Mouse (Mus musculus) liver, embryonic 16.5 days (tissue): ENCODE data around the gene Tox4. TPM values are rescaled to one million over a fixed set of nuclear protein-coding genes. Genes with fewer than 3 reads are reported as not detected.
"Not testable (repeated sequence)": the region's sequence is repeated elsewhere in the genome, so short reads cannot be mapped to it uniquely, and the experiment has no call there.

ENCODE experiments used
- ATAC-seq: fragments of 200-750 bp; cut with Nextera tagmentation; 2 replicates; pipeline ENCODE4 v1.8.0; 2017; ENCODE audit warnings: low read depth, mild to moderate bottlenecking, moderate number of reproducible peaks, moderate library complexity
- H3K27ac ChIP-seq: fragments of 300-500 bp; sonication (generic); 2 replicates; pipeline ENCODE4 v1.5.1; 2014; ENCODE audit warnings: mild to moderate bottlenecking, low read length
- H3K27me3 ChIP-seq: fragments of 300-500 bp; sonication (generic); 2 replicates; pipeline ENCODE4 v1.6.1; 2014; ENCODE audit warnings: low read depth, low read length, mixed read lengths; ENCODE audit not compliant: control insufficient read depth, insufficient read depth
- H3K36me3 ChIP-seq: fragments of 300-500 bp; sonication (generic); 2 replicates; pipeline ENCODE4 v1.6.1; 2014; ENCODE audit warnings: mild to moderate bottlenecking; ENCODE audit not compliant: control insufficient read depth, insufficient read depth
- H3K4me1 ChIP-seq: fragments of 300-500 bp; sonication (generic); 2 replicates; pipeline ENCODE4 v1.6.1; 2014; ENCODE audit warnings: low read depth, low read length, mixed read lengths; ENCODE audit not compliant: control insufficient read depth
- H3K4me2 ChIP-seq: fragments of 300-500 bp; sonication (generic); 2 replicates; pipeline ENCODE4 v1.6.1; 2014; ENCODE audit warnings: low read depth, low read length, mixed read lengths
- H3K4me3 ChIP-seq: fragments of 300-500 bp; sonication (generic); 2 replicates; pipeline ENCODE4 v1.5.1; 2014; ENCODE audit warnings: low read depth, mild to moderate bottlenecking, low read length
- H3K9ac ChIP-seq: fragments of 300-500 bp; sonication (generic); 2 replicates; pipeline ENCODE4 v1.6.1; 2014; ENCODE audit warnings: low read depth, low read length
- H3K9me3 ChIP-seq: fragments of 300-500 bp; sonication (generic); replicated peaks from 2 replicates; pipeline ENCODE4 v1.6.1; 2016; ENCODE audit warnings: low read length; ENCODE audit not compliant: control insufficient read depth
- WGBS: fragments of 180-500 bp; shearing (Covaris S2); extraction: QIAGEN DNeasy Blood & Tissue Kit; methylation state at CpG from one replicate; pipeline ENCODE4 v1.1.7; 2014; ENCODE audit not compliant: insufficient replicate concordance; 5-methylcytosine and 5-hydroxymethylcytosine counted together
- polyA plus RNA-seq: library from polyadenylated mRNA; unstranded; fragments of >200 nt; fragmentation: Nextera tagmentation; extraction: Ambion mirVana; gene quantifications from 2 replicates; pipeline ENCODE4 v1.2.1, GENCODE M21; 2015

The Tox4 gene
- polyA plus RNA-seq, 1 experiment from 2014 or later: 16.8 TPM

- Histone ChIP-seq H3K27ac (peak within 1 kb of the TSS; percentile 92), H3K27me3 (no peaks in the 10 kb centered on the region), H3K9ac (peak within 1 kb of the TSS; percentile 84), H3K36me3 (no peaks in the 10 kb centered on the region), H3K4me3 (peak within 1 kb of the TSS; percentile 83), H3K9me3 (no peaks in the 10 kb centered on the region), H3K4me2 (peak within 1 kb of the TSS; percentile 95), H3K4me1 (peaks cover 18% of the 10 kb centered on the region)
- WGBS: under 1% methylated on average over 47 of the region's 54 CpGs
- ATAC-seq: peak; percentile 99
These were observed 21.3 kb upstream of the Tox4 start, which contains the start of gene Chd8 for GRCm38 (mm10) chr14:52257484-52258213. Chd8 (minus strand) TSS chr14:52257780.

GRCm38 (mm10) chr14:52272781-52273180 lies 6.2 kb upstream of the Tox4 start:
- Histone ChIP-seq H3K9ac (no peak overlapping the region), H3K9me3 (no peaks in the 10 kb centered on the region), H3K4me3 (no peak overlapping the region), H3K4me2 (no peak overlapping the region), H3K36me3 (no peaks in the 10 kb centered on the region), H3K27me3 (no peaks in the 10 kb centered on the region), H3K4me1 (no peaks in the 10 kb centered on the region), H3K27ac (no peak overlapping the region)
- WGBS: 54% methylated on average over 3 of the region's 3 CpGs
- ATAC-seq: no peak

GRCm38 (mm10) chr14:52277210-52277609 lies 1.7 kb upstream of the Tox4 start:
- Histone ChIP-seq H3K4me1 (peaks cover 11% of the 10 kb centered on the region), H3K4me2 (no peak overlapping the region), H3K27ac (no peak overlapping the region), H3K9ac (no peak overlapping the region), H3K9me3 (no peaks in the 10 kb centered on the region), H3K27me3 (no peaks in the 10 kb centered on the region), H3K36me3 (no peaks in the 10 kb centered on the region), H3K4me3 (no peak overlapping the region)
- no peak for ATAC-seq
- 74% methylated on average over 4 of the region's 4 CpGs for WGBS

- H3K9ac ChIP-seq: peak overlapping the region; percentile 82
- H3K36me3 ChIP-seq: no peaks in the 10 kb centered on the region
- peaks cover 13% of the 10 kb centered on the region for H3K4me1 ChIP-seq
- peak overlapping the region; percentile 77 for H3K4me3 ChIP-seq
- peak overlapping the region; percentile 92 for H3K27ac ChIP-seq
- no peaks in the 10 kb centered on the region for H3K27me3 ChIP-seq
- H3K9me3 ChIP-seq: no peaks in the 10 kb centered on the region
- H3K4me2 ChIP-seq: peak overlapping the region; percentile 73
- 0 out of 2 replicates have a peak, but pooled peaks have one; percentile 5 for ATAC-seq
- WGBS: under 1% methylated on average over 21 of the region's 21 CpGs
These were observed 788 bp downstream of the Tox4 start for GRCm38 (mm10) chr14:52279747-52280120.

GRCm38 (mm10) chr14:52283629-52284028 lies 4.7 kb downstream of the Tox4 start:
- no peak overlapping the region for H3K27ac ChIP-seq
- no peak overlapping the region for H3K4me2 ChIP-seq
- 90% methylated on average over 5 of the region's 5 CpGs for WGBS
- H3K9me3 ChIP-seq: no peaks in the 10 kb centered on the region
- peaks cover 22% of the 10 kb centered on the region for H3K36me3 ChIP-seq
- H3K4me1 ChIP-seq: peaks cover 10% of the 10 kb centered on the region
- no peak overlapping the region for H3K9ac ChIP-seq
- H3K27me3 ChIP-seq: no peaks in the 10 kb centered on the region
- no peak overlapping the region for H3K4me3 ChIP-seq
- ATAC-seq: no peak

GRCm38 (mm10) chr14:52284191-52284590 lies 5.2 kb downstream of the Tox4 start:
- no peak for ATAC-seq
- H3K4me2 ChIP-seq: no peak overlapping the region
- H3K9ac ChIP-seq: no peak overlapping the region
- H3K36me3 ChIP-seq: peaks cover 22% of the 10 kb centered on the region
- H3K4me1 ChIP-seq: peaks cover 10% of the 10 kb centered on the region
- no peak overlapping the region for H3K4me3 ChIP-seq
- no peaks in the 10 kb centered on the region for H3K9me3 ChIP-seq
- WGBS: 72% methylated on average over 3 of the region's 3 CpGs
- no peak overlapping the region for H3K27ac ChIP-seq
- no peaks in the 10 kb centered on the region for H3K27me3 ChIP-seq

- Histone ChIP-seq H3K27ac (no peak overlapping the region), H3K4me3 (no peak overlapping the region), H3K27me3 (no peaks in the 10 kb centered on the region), H3K4me1 (no peaks in the 10 kb centered on the region), H3K9ac (no peak overlapping the region), H3K9me3 (no peaks in the 10 kb centered on the region), H3K4me2 (no peak overlapping the region), H3K36me3 (peaks cover 46% of the 10 kb centered on the region)
- no peak for ATAC-seq
- 68% methylated on average over 6 of the region's 6 CpGs for WGBS
These were observed 16.8 kb downstream of the Tox4 start for GRCm38 (mm10) chr14:52295558-52296264.

- WGBS: 80% methylated on average over 3 of the region's 3 CpGs
- H3K9me3 ChIP-seq, ATAC-seq, H3K9ac ChIP-seq, H3K27ac ChIP-seq, H3K27me3 ChIP-seq, H3K4me3 ChIP-seq: not testable (repeated sequence)
- peaks cover 18% of the 10 kb centered on the region for H3K4me1 ChIP-seq
- peaks cover 14% of the 10 kb centered on the region; the same call in 1 of the 2 replicates for H3K36me3 ChIP-seq
- peak overlapping the region; percentile 86; the same call in 1 of the 2 replicates for H3K4me2 ChIP-seq
These were observed 24.6 kb downstream of the Tox4 start for GRCm38 (mm10) chr14:52303517-52303916.
